Mouse (Mus musculus): ENCODE data around the gene Ucp2.

- no peak for TF ChIP-seq CTCF (IDR thresholded peaks at IDR 0.05; ENCODE audit: low read depth, low read length)
- no peak for TF ChIP-seq POLR2AphosphoS5 (IDR thresholded peaks at IDR 0.05; ENCODE audit: insufficient replicate concordance, low read depth, low read length)
Observed at GRCm38 (mm10) chr7:100446271-100446670, 46.9 kb upstream of the Ucp2 start.
